Comparison of ENCODE assay signal across 11 mouse cellular contexts in genomic region chr13:18056816-18057215, GRCm38 (mm10).
A peak's percentile ranks its signal among the peaks of the same experiment; 100 is the strongest.
DNase-seq lines count a peak whose midpoint lies in the region; ATAC-seq lines count a peak whose summit lies in the region.
"Had no signal": no experiment of that assay in that cellular context is flagged by ENCODE, and none has a peak within 500 bp of the region (broad histone marks: within the 10 kb centered on the region; RNA-seq: fewer than 3 reads in every experiment).

No protein-coding gene starts in this region.

- no peaks in the 10 kb centered on the region for H3K9me3 ChIP-seq in forebrain, embryonic 12.5 days
- H3K9me3 ChIP-seq in hindbrain, embryonic 15.5 days, result no peaks in the 10 kb centered on the region
- H3K9me3 ChIP-seq in midbrain, embryonic 15.5 days, result no peaks in the 10 kb centered on the region
- peaks cover 9% of the 10 kb centered on the region; the same call in 1 of the 2 replicates for H3K9me3 ChIP-seq in kidney, embryonic 14.5 days (ENCODE audit: control insufficient read depth, low read length)

- H3K27ac ChIP-seq in forebrain, embryonic 12.5 days, result no peak overlapping the region
- no peak overlapping the region for H3K27ac ChIP-seq in hindbrain, embryonic 15.5 days (replicated peaks)
- H3K27ac ChIP-seq in midbrain, embryonic 15.5 days, result no peak overlapping the region
- no peak overlapping the region for H3K27ac ChIP-seq in kidney, embryonic 14.5 days (ENCODE audit: low read depth, low read length)
- H3K27ac ChIP-seq: heart, embryonic 13.5 days; liver, embryonic 15.5 days; neural tube, embryonic 13.5 days had no signal

- H3K27me3 ChIP-seq in forebrain, embryonic 12.5 days, result no peaks in the 10 kb centered on the region
- no peaks in the 10 kb centered on the region for H3K27me3 ChIP-seq in hindbrain, embryonic 15.5 days
- no peaks in the 10 kb centered on the region for H3K27me3 ChIP-seq in midbrain, embryonic 15.5 days (replicated peaks)
- H3K27me3 ChIP-seq in kidney, embryonic 14.5 days (ENCODE audit: control insufficient read depth, insufficient read depth, low read length), result no peaks in the 10 kb centered on the region
- H3K27me3 ChIP-seq: heart, embryonic 13.5 days; liver, embryonic 15.5 days; neural tube, embryonic 13.5 days had no signal

- H3K9ac ChIP-seq in forebrain, embryonic 12.5 days, result no peak overlapping the region
- H3K9ac ChIP-seq in hindbrain, embryonic 15.5 days, result no peak overlapping the region
- H3K9ac ChIP-seq in midbrain, embryonic 15.5 days, result no peak overlapping the region
- no peak overlapping the region for H3K9ac ChIP-seq in kidney, embryonic 14.5 days (ENCODE audit: low read depth, low read length)
- H3K9ac ChIP-seq: heart, embryonic 13.5 days; liver, embryonic 15.5 days; neural tube, embryonic 13.5 days had no signal

- DNase-seq in frontal cortex, postnatal 25 days (ENCODE audit: low spot score in 2 of 2), result no peak
- DNase-seq in cerebellum, postnatal 14 days, result no peak
- no peak for DNase-seq in left cerebral cortex, adult 8-10 months (ENCODE audit: low spot score in 2 of 2)

- no peak overlapping the region for H3K4me2 ChIP-seq in forebrain, embryonic 12.5 days
- no peak overlapping the region for H3K4me2 ChIP-seq in hindbrain, embryonic 15.5 days
- H3K4me2 ChIP-seq in midbrain, embryonic 15.5 days, result no peak overlapping the region
- no peak overlapping the region for H3K4me2 ChIP-seq in kidney, embryonic 14.5 days (replicated peaks; ENCODE audit: low read depth, low read length)
- H3K4me2 ChIP-seq: heart, embryonic 13.5 days; liver, embryonic 15.5 days; neural tube, embryonic 13.5 days had no signal

- WGBS in forebrain, embryonic 12.5 days, result 74% methylated on average over 3 of the region's 3 CpGs
- 73% methylated on average over 3 of the region's 3 CpGs for WGBS in hindbrain, embryonic 15.5 days
- WGBS in midbrain, embryonic 15.5 days, result 67% methylated on average over 3 of the region's 3 CpGs
- WGBS in kidney, embryonic 14.5 days, result 63% methylated on average over 3 of the region's 3 CpGs

- 0 out of 2 replicates have a peak, but pooled peaks have one; percentile 13 for ATAC-seq in frontal cortex, adult (ENCODE audit: low TSS enrichment)
- peak; percentile 71; the same call in 1 of the 2 replicates for ATAC-seq in forebrain, embryonic 12.5 days (ENCODE audit: low FRiP score)
- peak; percentile 38; the same call in 1 of the 2 replicates for ATAC-seq in hindbrain, embryonic 15.5 days (ENCODE audit: low FRiP score, low read depth)
- peak; percentile 83; the same call in 1 of the 2 replicates for ATAC-seq in midbrain, embryonic 15.5 days (replicated peaks)
- ATAC-seq in kidney, embryonic 14.5 days (ENCODE audit: low FRiP score, low TSS enrichment), result no peak

- H3K4me1 ChIP-seq in forebrain, embryonic 12.5 days, result 0 out of 2 replicates have a peak, but pooled peaks cover 4% of the 10 kb centered on the region
- H3K4me1 ChIP-seq in hindbrain, embryonic 15.5 days (replicated peaks), result no peaks in the 10 kb centered on the region
- no peaks in the 10 kb centered on the region for H3K4me1 ChIP-seq in midbrain, embryonic 15.5 days
- H3K4me1 ChIP-seq in kidney, embryonic 14.5 days (ENCODE audit: control insufficient read depth, insufficient read depth, low read length), result no peaks in the 10 kb centered on the region
- H3K4me1 ChIP-seq: heart, embryonic 13.5 days; liver, embryonic 15.5 days; neural tube, embryonic 13.5 days had no signal

- no peak overlapping the region for H3K4me3 ChIP-seq in forebrain, embryonic 12.5 days (replicated peaks)
- no peak overlapping the region for H3K4me3 ChIP-seq in hindbrain, embryonic 15.5 days
- H3K4me3 ChIP-seq in midbrain, embryonic 15.5 days, result no peak overlapping the region
- H3K4me3 ChIP-seq in kidney, embryonic 14.5 days (ENCODE audit: low read length), result no peak overlapping the region
- H3K4me3 ChIP-seq: heart, embryonic 13.5 days; liver, embryonic 15.5 days; neural tube, embryonic 13.5 days had no signal

- H3K36me3 ChIP-seq in forebrain, embryonic 12.5 days (replicated peaks), result no peaks in the 10 kb centered on the region
- H3K36me3 ChIP-seq in hindbrain, embryonic 15.5 days, result no peaks in the 10 kb centered on the region
- no peaks in the 10 kb centered on the region for H3K36me3 ChIP-seq in midbrain, embryonic 15.5 days (replicated peaks)
- no peaks in the 10 kb centered on the region for H3K36me3 ChIP-seq in kidney, embryonic 14.5 days (ENCODE audit: control insufficient read depth, insufficient read depth, low read length)
- H3K36me3 ChIP-seq: heart, embryonic 13.5 days; liver, embryonic 15.5 days; neural tube, embryonic 13.5 days had no signal
